Mouse (Mus musculus) heart, embryonic 11.5 days (tissue): ENCODE measurements around the gene Ccdc88c. TPM values are rescaled to one million over a fixed set of nuclear protein-coding genes. Genes with fewer than 3 reads are reported as not detected.

Source experiments
- ATAC-seq: fragments of 200-750 bp; cut with Nextera tagmentation; replicated peaks from 2 replicates; pipeline ENCODE4 v1.8.0; 2017; ENCODE audit warnings: moderate library complexity; ENCODE audit not compliant: insufficient number of reproducible peaks, low FRiP score, low TSS enrichment
- H3K27ac ChIP-seq: fragments of 300-500 bp; sonication (generic); 2 replicates; pipeline ENCODE4 v1.5.1; 2014; ENCODE audit warnings: mild to moderate bottlenecking, low read depth, low read length
- H3K27me3 ChIP-seq: fragments of 300-500 bp; sonication (generic); 2 replicates; pipeline ENCODE4 v1.6.1; 2014; ENCODE audit warnings: mild to moderate bottlenecking, low read length, mixed read lengths; ENCODE audit not compliant: control insufficient read depth, insufficient read depth
- H3K36me3 ChIP-seq: fragments of 300-500 bp; sonication (generic); 2 replicates; pipeline ENCODE4 v1.6.1; 2014; ENCODE audit warnings: mild to moderate bottlenecking, low read length, moderate library complexity, mixed read lengths; ENCODE audit not compliant: control insufficient read depth, insufficient read depth
- H3K4me1 ChIP-seq: fragments of 300-500 bp; sonication (generic); 2 replicates; pipeline ENCODE4 v1.6.1; 2014; ENCODE audit warnings: low read length; ENCODE audit not compliant: control insufficient read depth, insufficient read depth
- H3K4me2 ChIP-seq: fragments of 300-500 bp; sonication (generic); 2 replicates; pipeline ENCODE4 v1.6.1; 2014; ENCODE audit warnings: mild to moderate bottlenecking, moderate library complexity
- H3K4me3 ChIP-seq: fragments of 300-500 bp; sonication (generic); 2 replicates; pipeline ENCODE4 v1.5.1; 2014; ENCODE audit warnings: low read depth, low read length
- H3K9ac ChIP-seq: fragments of 300-500 bp; sonication (generic); 2 replicates; pipeline ENCODE4 v1.6.1; 2014; ENCODE audit warnings: mild to moderate bottlenecking, low read depth, low read length, moderate library complexity
- H3K9me3 ChIP-seq: fragments of 300-500 bp; sonication (generic); replicated peaks from 2 replicates; pipeline ENCODE4 v1.6.1; 2016; ENCODE audit warnings: low read length; ENCODE audit not compliant: control insufficient read depth
- whole genome bisulfite sequencing: fragments of 180-500 bp; shearing (Covaris S2); extraction: QIAGEN DNeasy Blood & Tissue Kit; methylation state at CpG from one replicate; pipeline ENCODE4 v1.1.7; 2014; ENCODE audit not compliant: insufficient replicate concordance; 5-methylcytosine and 5-hydroxymethylcytosine counted together
- polyA plus RNA-seq: library from polyadenylated mRNA; unstranded; fragments of >200 nt; fragmentation: Nextera tagmentation; extraction: Ambion mirVana; gene quantifications from 2 replicates; pipeline ENCODE4 v1.2.1, GENCODE M21; 2014

The Ccdc88c gene
- polyA plus RNA-seq, 1 experiment from 2014 or later: 3.1 TPM

DNA sequence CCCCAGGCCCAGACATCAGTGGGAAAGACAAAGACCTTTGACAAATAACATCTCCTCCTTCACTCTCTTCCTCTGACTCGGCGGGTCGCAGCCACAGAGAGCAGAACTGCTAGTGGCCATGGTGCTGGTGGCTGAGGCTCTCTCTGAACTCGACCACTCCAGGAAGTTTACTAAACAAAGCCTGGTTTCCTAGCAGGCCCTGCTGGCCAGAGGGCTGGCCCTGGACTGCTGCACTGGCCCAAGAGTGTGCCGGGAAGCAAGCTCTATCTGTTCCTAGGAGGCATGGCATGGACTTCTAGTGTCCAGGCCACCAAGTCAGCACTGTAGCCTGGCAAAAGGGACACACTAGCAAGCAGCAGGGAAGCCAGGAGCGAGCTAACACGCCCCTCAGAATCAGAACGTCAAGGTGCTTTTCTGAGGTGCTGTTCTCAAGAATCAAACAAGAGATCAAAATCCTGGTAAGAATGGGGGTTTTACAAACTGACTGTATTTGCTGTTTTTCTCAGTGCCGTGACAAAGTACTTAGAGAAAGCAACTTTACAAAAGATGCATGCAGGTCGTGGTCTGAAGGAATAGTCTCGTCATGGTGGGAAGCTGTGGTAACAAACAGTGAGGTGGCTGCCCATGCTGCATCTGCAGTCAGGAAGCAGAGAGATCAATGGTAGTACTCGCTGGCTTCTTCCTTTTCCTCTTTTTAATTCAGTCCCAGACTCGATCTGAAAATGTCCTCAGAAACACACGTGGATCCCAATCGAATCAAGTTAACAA, 50.7 kb downstream of the Ccdc88c start:
- H3K27me3 ChIP-seq: peaks cover 4% of the 10 kb centered on the region; the same call in 1 of the 2 replicates
- no peak overlapping the region for H3K9ac ChIP-seq
- H3K36me3 ChIP-seq: no peaks in the 10 kb centered on the region
- H3K4me2 ChIP-seq: no peak overlapping the region
- 66% methylated on average over 15 of the region's 15 CpGs for WGBS
- no peak overlapping the region for H3K27ac ChIP-seq
- H3K9me3 ChIP-seq: no peaks in the 10 kb centered on the region
- no peak overlapping the region for H3K4me3 ChIP-seq
- no peak for ATAC-seq
- H3K4me1 ChIP-seq: peaks cover 19% of the 10 kb centered on the region

DNA sequence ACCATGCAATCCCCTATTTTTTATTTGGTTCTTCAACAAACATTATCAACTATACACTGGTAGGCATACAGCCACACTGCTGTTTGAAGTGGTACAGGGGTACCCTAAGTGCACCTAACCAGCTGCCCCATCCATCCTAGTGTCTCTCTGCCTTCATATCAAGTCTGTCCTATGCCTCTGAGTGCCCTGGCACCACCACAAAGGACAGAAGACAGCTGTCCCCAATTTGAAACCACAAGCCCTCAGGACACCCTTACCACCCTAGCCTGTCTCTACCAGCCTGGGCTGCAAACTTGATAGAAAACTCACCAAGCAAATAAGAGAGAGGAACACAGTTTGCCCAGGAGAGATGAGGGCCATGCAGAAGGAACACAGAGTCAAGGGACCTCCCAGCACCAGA, 51.3 kb downstream of the Ccdc88c start:
- H3K27ac ChIP-seq: no peak overlapping the region
- H3K4me2 ChIP-seq: no peak overlapping the region
- peaks cover 19% of the 10 kb centered on the region for H3K4me1 ChIP-seq
- H3K9me3 ChIP-seq: no peaks in the 10 kb centered on the region
- H3K4me3 ChIP-seq: no peak overlapping the region
- no peaks in the 10 kb centered on the region for H3K36me3 ChIP-seq
- ATAC-seq: no peak
- H3K27me3 ChIP-seq: 0 out of 2 replicates have a peak, but pooled peaks cover 2% of the 10 kb centered on the region
- H3K9ac ChIP-seq: no peak overlapping the region

DNA sequence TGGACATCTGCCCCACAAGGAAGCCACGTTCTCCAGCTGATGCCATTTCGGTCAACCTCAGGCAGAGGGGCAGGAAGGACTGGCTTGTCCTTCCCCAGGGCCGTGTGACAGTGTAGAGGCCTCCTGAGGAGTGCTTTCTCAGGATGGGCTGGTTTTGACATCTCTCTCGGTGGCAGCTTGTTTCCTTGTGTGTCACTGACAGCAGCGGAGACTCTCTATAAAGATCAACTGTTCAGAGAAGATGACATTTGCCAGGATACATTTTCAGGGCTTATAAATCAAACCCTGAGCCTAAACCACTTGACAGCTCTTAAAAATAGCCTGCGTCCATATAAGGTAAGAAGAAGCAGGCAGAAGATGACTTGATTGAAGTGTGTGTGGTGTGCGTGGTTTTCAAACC, 59.0 kb downstream of the Ccdc88c start:
- 50% methylated on average over 7 of the region's 7 CpGs for WGBS
- Histone ChIP-seq H3K9ac (no peak overlapping the region), H3K4me2 (no peak overlapping the region), H3K9me3 (no peaks in the 10 kb centered on the region), H3K27me3 (peaks cover 28% of the 10 kb centered on the region), H3K4me3 (no peak overlapping the region), H3K4me1 (peaks cover 16% of the 10 kb centered on the region), H3K36me3 (no peaks in the 10 kb centered on the region), H3K27ac (no peak overlapping the region)
- ATAC-seq: no peak

DNA sequence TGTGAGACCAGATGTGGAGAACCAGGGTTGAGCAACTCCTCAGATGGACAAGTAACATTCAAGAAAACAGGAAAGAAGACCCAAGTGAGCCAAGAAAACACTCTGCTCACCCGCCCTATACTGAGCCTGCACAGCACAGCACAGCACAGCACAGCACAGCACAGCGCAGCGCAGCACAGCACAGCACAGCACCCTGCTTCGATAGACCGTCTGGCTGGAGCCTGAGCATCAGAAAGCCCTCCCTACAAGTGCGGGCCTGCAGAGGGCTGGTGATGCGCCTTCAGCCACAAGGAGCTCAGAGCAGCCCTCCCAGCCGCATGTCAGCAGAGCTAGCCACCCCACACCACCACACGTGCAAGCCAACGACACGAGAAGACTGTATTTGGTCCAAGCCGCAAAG, 61.5 kb downstream of the Ccdc88c start:
- peaks cover 38% of the 10 kb centered on the region for H3K27me3 ChIP-seq
- H3K4me1 ChIP-seq: peaks cover 9% of the 10 kb centered on the region
- no peak overlapping the region for H3K4me3 ChIP-seq
- H3K27ac ChIP-seq: no peak overlapping the region
- no peaks in the 10 kb centered on the region for H3K36me3 ChIP-seq
- no peaks in the 10 kb centered on the region for H3K9me3 ChIP-seq
- no peak for ATAC-seq
- no peak overlapping the region for H3K9ac ChIP-seq
- no peak overlapping the region for H3K4me2 ChIP-seq
- WGBS: 85% methylated on average over 12 of the region's 12 CpGs

DNA sequence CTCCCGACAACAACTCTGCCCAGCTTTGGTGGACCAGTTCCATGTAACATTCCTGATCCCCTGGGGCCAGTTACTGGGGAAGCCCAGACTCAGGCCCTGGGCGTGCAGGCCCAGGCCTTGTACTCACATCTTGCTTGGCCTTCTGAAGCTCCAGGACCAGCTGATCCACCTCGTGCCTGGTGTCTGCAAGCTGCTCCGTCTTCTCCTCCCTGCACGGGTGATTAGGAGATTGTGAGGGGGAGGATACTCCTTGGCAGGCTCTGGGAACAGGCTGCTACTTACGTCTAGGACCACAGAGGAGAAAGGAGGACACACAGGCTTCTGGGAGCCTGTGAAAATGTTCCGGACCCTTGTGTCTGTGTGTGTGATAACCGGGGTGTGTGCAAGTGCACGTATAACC, 62.6 kb downstream of the Ccdc88c start:
- Histone ChIP-seq H3K36me3 (no peaks in the 10 kb centered on the region), H3K27ac (no peak overlapping the region), H3K9me3 (no peaks in the 10 kb centered on the region), H3K4me3 (no peak overlapping the region), H3K4me1 (peaks cover 9% of the 10 kb centered on the region), H3K9ac (no peak overlapping the region), H3K27me3 (peaks cover 41% of the 10 kb centered on the region), H3K4me2 (no peak overlapping the region)
- 69% methylated on average over 9 of the region's 9 CpGs for WGBS
- no peak for ATAC-seq

DNA sequence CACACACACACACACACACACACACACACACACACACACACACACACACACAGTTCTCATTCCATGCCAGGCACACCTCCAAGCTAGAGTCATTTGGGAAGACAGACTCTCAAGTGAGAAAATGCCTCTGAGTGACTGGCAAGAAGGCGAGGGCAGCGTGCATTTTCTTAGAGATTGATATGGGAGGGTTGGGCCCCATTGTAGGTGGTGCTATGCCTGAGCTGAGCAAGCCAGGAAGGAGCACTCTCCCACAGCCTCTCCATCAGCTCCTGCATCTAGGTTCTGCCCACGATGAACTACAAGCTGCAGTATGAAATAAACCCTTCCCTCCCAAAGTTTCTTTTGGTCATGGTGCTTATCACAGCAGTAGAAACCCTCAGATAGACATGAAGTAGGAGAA, 63.6 kb downstream of the Ccdc88c start:
- H3K4me2 ChIP-seq: no peak overlapping the region
- WGBS: 70% methylated on average over 3 of the region's 3 CpGs
- H3K9ac ChIP-seq: no peak overlapping the region
- H3K4me1 ChIP-seq: peaks cover 9% of the 10 kb centered on the region
- ATAC-seq: no peak
- no peaks in the 10 kb centered on the region for H3K36me3 ChIP-seq
- H3K27ac ChIP-seq: no peak overlapping the region
- H3K9me3 ChIP-seq: no peaks in the 10 kb centered on the region
- H3K4me3 ChIP-seq: no peak overlapping the region
- H3K27me3 ChIP-seq: peaks cover 43% of the 10 kb centered on the region

DNA sequence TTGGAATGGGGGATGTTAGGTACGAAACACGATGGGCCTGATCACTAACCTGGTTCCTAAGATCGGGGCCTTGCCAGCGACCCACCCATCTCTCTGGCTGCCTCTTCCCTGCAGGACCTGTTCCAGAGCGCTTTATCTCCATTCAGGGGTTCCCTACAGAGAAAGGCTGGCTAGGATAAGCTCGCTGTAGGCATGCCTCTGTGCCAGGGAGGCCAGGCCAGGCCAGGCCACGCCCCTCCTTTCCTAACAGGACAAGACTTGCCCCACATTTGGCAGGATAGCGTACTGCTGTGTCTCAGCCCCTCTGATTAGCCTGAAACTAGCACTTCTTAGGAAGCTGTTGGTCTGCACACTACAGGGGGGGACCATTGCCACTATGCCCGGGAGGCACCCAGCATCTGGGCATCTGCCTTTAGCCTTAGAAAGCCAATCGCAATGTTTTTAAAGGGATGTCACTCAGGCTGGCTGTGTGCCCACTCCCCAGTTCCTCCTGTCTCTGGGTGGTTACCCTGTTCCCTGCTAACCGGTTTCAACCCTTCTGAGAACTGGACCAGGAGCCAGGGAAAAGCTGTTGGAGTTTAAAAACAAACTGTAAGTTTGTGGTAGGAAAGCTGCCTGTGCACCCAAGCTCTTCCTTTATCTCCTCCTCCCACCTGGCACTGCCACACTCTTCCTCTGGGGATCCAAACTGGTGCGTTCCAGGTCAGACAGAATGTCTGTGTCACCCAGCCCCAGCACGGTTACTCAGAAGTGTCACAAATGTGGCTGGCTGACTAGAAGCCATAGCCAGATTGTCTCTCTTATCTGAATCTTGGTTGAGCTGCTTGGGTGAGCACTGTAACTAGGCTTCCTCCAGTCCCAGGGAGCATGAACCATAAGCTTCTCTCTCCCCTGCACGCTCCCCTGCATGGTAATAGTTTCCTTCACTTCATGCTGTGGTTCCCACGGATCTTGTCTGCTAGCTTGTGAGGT, 69.9 kb downstream of the Ccdc88c start:
- peaks cover 9% of the 10 kb centered on the region; the same call in 1 of the 2 replicates for H3K4me1 ChIP-seq
- no peaks in the 10 kb centered on the region for H3K9me3 ChIP-seq
- no peak overlapping the region for H3K4me3 ChIP-seq
- 44% methylated on average over 15 of the region's 15 CpGs for WGBS
- peaks cover 64% of the 10 kb centered on the region for H3K27me3 ChIP-seq
- H3K36me3 ChIP-seq: no peaks in the 10 kb centered on the region
- ATAC-seq: no peak
- no peak overlapping the region for H3K4me2 ChIP-seq
- H3K9ac ChIP-seq: no peak overlapping the region
- H3K27ac ChIP-seq: no peak overlapping the region

DNA sequence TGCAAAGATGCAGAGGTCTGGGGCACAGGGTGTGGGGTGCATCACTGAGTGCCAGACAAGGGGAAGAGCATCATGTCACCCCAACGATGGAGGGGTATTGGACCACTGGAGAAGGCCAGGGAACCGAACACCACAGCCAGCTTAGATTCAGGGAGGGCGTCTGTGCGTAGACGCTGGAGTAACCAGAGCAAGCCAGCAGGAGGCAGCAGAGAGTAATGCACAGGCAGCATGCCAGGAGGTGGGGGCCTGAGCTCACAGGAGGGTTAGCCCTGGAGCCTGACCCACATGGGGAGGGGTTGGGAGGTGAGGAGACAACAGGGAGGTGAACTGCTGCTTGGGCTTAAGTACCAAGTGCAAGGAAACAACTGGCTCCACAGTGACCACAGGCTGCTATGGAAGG, 70.8 kb downstream of the Ccdc88c start:
- H3K27ac ChIP-seq: no peak overlapping the region
- 0 out of 2 replicates have a peak, but pooled peaks have one; percentile 33 for ATAC-seq
- 23% methylated on average over 5 of the region's 5 CpGs for WGBS
- no peak overlapping the region for H3K4me3 ChIP-seq
- no peaks in the 10 kb centered on the region for H3K9me3 ChIP-seq
- no peak overlapping the region for H3K4me2 ChIP-seq
- H3K27me3 ChIP-seq: peaks cover 66% of the 10 kb centered on the region
- H3K36me3 ChIP-seq: no peaks in the 10 kb centered on the region
- no peak overlapping the region for H3K9ac ChIP-seq
- peaks cover 9% of the 10 kb centered on the region for H3K4me1 ChIP-seq
